Mouse (Mus musculus) kidney, embryonic 14.5 days (tissue): Measurements from ENCODE around the gene Fam111a. TPM values are rescaled to one million over a fixed set of nuclear protein-coding genes. Genes with fewer than 3 reads are reported as not detected.

ENCODE experiments used
- ATAC-seq: fragments of 200-750 bp; cut with Nextera tagmentation; 2 replicates; pipeline ENCODE4 v1.8.0; 2017; ENCODE audit warnings: moderate number of reproducible peaks, mild to moderate bottlenecking, moderate TSS enrichment, moderate library complexity; ENCODE audit not compliant: low FRiP score, low TSS enrichment
- H3K27ac ChIP-seq: fragments of 300-500 bp; sonication (generic); 2 replicates; pipeline ENCODE4 v1.5.1; 2014; ENCODE audit warnings: low read depth, mild to moderate bottlenecking, low read length, moderate library complexity, mixed read lengths
- H3K27me3 ChIP-seq: fragments of 300-500 bp; sonication (generic); 2 replicates; pipeline ENCODE4 v1.6.1; 2014; ENCODE audit warnings: mild to moderate bottlenecking, low read length; ENCODE audit not compliant: control insufficient read depth, insufficient read depth
- H3K36me3 ChIP-seq: fragments of 300-500 bp; sonication (generic); 2 replicates; pipeline ENCODE4 v1.6.1; 2014; ENCODE audit warnings: low read length, mixed read lengths; ENCODE audit not compliant: control insufficient read depth, insufficient read depth
- H3K4me1 ChIP-seq: fragments of 300-500 bp; sonication (generic); 2 replicates; pipeline ENCODE4 v1.6.1; 2014; ENCODE audit warnings: low read length, mixed read lengths; ENCODE audit not compliant: control insufficient read depth, insufficient read depth
- H3K4me2 ChIP-seq: fragments of 300-500 bp; sonication (generic); replicated peaks from 2 replicates; pipeline ENCODE4 v1.6.1; 2014; ENCODE audit warnings: low read depth, mild to moderate bottlenecking, low read length
- H3K4me3 ChIP-seq: fragments of 300-500 bp; sonication (generic); 2 replicates; pipeline ENCODE4 v1.5.1; 2014; ENCODE audit warnings: mild to moderate bottlenecking, low read length
- H3K9ac ChIP-seq: fragments of 300-500 bp; sonication (generic); 2 replicates; pipeline ENCODE4 v1.6.1; 2014; ENCODE audit warnings: low read depth, mild to moderate bottlenecking, low read length, moderate library complexity
- H3K9me3 ChIP-seq: fragments of 300-500 bp; sonication (generic); 2 replicates; pipeline ENCODE4 v1.6.1; 2016; ENCODE audit warnings: low read length; ENCODE audit not compliant: control insufficient read depth
- WGBS: fragments of 180-500 bp; shearing (Covaris S2); extraction: QIAGEN DNeasy Blood & Tissue Kit; methylation state at CpG from one replicate; pipeline ENCODE4 v1.1.7; 2014; 5-methylcytosine and 5-hydroxymethylcytosine counted together
- polyA plus RNA-seq: library from polyadenylated mRNA; unstranded; fragments of >200 nt; fragmentation: Nextera tagmentation; extraction: Ambion mirVana; gene quantifications from 2 replicates; pipeline ENCODE4 v1.2.1, GENCODE M21; 2014

Fam111a gene
- polyA plus RNA-seq, 1 experiment from 2014 or later: 29.3 TPM

DNA sequence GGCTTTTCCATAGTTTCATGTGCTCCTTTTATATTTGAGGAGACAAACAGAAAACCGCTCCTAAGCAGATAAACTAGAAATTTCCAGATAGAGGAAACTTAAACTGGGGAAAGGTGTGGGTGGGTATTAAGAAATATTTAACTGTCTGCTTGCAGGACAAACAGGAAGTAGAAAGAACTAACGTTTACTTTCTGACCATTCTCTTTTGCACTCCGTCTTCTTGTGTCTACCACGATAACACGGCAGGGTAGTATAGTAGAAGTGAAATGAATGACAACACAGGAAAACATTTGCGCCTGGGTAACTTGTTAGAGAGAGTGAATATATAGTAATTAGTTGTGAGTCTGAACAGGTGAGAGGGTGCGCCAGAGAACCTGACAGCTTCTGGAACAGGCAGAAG is 42.8 kb upstream of the Fam111a start:
- Histone ChIP-seq H3K36me3 (no peaks in the 10 kb centered on the region), H3K27ac (no peak overlapping the region), H3K4me3 (no peak overlapping the region), H3K9me3 (no peaks in the 10 kb centered on the region), H3K9ac (no peak overlapping the region), H3K4me1 (peaks cover 9% of the 10 kb centered on the region; the same call in 1 of the 2 replicates), H3K27me3 (no peaks in the 10 kb centered on the region), H3K4me2 (no peak overlapping the region)
- 87% methylated on average over 7 of the region's 7 CpGs for WGBS
- ATAC-seq: no peak

DNA sequence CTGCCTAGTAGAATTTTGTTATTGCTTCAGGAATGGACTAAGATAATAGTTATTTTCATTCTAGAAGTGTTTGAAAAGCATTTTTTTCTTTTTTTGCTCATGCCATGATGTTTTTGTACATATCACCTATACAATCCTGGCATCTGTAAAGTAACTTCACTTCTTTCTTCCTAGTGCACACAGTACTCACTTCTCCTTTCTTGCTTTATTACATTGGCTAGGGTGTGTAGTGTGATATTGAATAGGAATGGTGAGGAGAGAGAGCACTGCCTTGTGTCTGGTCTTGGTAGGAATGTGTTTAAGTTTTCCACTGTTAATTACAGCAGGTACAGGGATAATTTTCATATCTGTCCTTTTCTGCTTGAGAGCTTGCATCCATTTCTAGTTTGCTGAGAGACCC is 30.9 kb upstream of the Fam111a start:
- no peak overlapping the region for H3K4me2 ChIP-seq

DNA sequence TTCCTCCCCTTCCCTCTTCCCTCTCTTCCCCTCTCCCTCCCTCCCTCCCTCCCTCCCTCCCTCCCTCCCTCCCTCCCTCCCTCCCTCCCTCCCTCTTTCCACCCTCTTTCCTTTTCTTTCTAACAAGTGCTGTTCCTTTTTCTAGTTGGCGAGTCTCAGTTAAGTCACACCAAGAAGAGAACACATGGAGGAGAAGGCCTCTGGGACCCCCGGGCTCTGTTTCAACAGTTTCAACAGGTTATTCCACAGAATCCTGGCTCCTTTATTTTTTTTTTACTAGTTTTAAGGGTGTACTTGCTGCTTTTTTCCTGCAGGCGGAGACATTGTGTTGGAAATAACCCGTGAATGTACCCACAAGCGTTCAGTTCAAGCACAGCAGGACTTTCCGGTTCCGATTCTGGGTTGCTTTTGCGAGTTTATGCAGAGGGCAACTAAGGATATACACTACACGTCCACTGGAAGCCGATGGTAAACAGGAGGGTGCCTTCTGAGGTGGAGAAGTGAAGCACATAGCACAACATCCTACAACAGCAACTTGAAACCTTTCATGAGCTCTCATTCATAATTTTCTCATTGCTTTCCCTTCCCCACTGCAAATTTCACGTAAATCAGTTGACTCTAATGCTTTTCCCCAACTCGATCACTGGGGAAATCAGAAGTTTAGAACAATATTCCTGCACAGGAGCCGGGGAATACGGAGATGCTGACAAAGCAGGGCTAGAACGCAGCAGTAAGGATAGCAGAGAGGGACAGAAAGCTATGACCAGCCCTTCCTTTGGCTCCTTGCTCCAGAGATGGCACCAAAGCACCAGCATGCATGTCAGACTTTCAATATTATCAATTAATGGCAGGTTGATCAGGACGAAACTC is 27.6 kb upstream of the Fam111a start:
- Histone ChIP-seq H3K9me3 (no peaks in the 10 kb centered on the region), H3K27ac (no peak overlapping the region), H3K4me2 (peak overlapping the region; percentile 73), H3K4me1 (no peaks in the 10 kb centered on the region), H3K9ac (peak overlapping the region; percentile 63), H3K36me3 (no peaks in the 10 kb centered on the region), H3K4me3 (peak overlapping the region; percentile 48), H3K27me3 (no peaks in the 10 kb centered on the region)
- peak; percentile 90 for ATAC-seq
- WGBS: 1% methylated on average over 16 of the region's 16 CpGs

More for the DNA sequence above, 30.9 kb upstream of the Fam111a start:
- H3K36me3 ChIP-seq: no peaks in the 10 kb centered on the region
- H3K9ac ChIP-seq: no peak overlapping the region
- no peak overlapping the region for H3K4me3 ChIP-seq
- no peaks in the 10 kb centered on the region for H3K9me3 ChIP-seq
- no peak for ATAC-seq
- no peak overlapping the region for H3K27ac ChIP-seq
- no peaks in the 10 kb centered on the region for H3K4me1 ChIP-seq
- no peaks in the 10 kb centered on the region for H3K27me3 ChIP-seq

DNA sequence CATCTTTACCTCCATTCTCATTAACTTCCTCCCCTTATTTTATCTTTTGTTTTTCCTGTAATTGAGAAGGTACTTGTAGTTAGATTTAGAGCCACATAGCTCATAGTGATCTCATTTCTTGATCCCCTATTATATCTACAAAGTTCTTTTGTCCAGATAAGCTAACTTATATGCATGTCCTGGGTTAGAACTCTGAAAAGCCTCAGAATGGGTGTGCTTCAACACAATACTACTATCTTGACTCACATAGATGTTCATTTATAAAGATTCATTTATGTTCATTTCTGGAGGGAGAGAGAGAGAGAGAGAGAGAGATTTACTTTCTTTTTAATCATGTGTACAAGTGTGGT is 27.0 kb upstream of the Fam111a start:
- Histone ChIP-seq H3K4me2 (peak overlapping the region; percentile 73), H3K36me3 (no peaks in the 10 kb centered on the region), H3K27me3 (no peaks in the 10 kb centered on the region), H3K9me3 (no peaks in the 10 kb centered on the region), H3K4me1 (no peaks in the 10 kb centered on the region), H3K9ac (peak overlapping the region; percentile 63; the same call in 1 of the 2 replicates), H3K27ac (no peak overlapping the region), H3K4me3 (peak overlapping the region; percentile 48; the same call in 1 of the 2 replicates)
- ATAC-seq: peak; percentile 29; the same call in 1 of the 2 replicates

DNA sequence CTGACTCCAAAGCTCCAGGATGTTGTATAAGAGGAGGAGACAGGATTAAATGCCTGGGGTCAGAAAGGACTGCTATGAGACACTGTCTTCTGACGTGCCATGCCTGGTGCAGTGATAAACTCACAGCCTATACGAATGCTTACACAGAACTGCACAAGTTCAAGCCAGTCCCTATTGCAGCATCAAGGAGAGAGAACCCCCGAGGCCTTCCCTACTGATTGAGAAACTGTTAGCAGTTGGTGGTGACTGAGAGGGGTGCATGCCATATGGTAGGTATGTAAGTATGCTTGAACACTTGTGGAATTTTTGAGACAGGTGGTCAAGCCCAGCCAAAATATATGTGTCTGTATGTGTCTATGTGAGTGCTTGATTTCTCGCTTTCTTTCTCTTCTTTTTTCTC is 22.2 kb upstream of the Fam111a start:
- Histone ChIP-seq H3K4me2 (no peak overlapping the region), H3K4me3 (no peak overlapping the region), H3K36me3 (no peaks in the 10 kb centered on the region), H3K4me1 (no peaks in the 10 kb centered on the region), H3K27ac (no peak overlapping the region), H3K9ac (no peak overlapping the region), H3K9me3 (no peaks in the 10 kb centered on the region), H3K27me3 (no peaks in the 10 kb centered on the region)
- ATAC-seq: no peak
- whole genome bisulfite sequencing: 54% methylated on average over 4 of the region's 4 CpGs

DNA sequence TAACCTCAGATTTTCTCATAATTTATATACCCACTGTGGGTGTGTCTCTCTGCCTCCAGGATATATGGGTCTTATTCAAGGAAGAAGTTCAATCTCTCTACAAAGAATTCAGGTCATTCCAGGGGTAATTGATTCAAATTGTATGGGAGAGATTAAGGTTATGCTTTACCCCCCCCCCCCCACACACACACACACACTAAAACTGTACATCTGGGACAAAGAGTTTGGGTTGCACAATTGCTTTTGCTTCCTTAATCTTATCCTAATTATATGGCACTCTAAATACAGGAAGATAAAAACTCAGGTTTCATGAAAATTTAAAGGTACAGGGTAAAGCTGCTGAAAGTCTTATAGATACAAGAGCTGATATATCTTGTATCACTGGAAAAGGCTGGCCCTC is 8.4 kb upstream of the Fam111a start:
- H3K27me3 ChIP-seq: no peaks in the 10 kb centered on the region
- no peak overlapping the region for H3K9ac ChIP-seq
- no peaks in the 10 kb centered on the region for H3K36me3 ChIP-seq
- no peaks in the 10 kb centered on the region for H3K4me1 ChIP-seq
- no peak for ATAC-seq
- no peak overlapping the region for H3K27ac ChIP-seq
- H3K4me3 ChIP-seq: no peak overlapping the region
- H3K9me3 ChIP-seq: no peaks in the 10 kb centered on the region
- no peak overlapping the region for H3K4me2 ChIP-seq

DNA sequence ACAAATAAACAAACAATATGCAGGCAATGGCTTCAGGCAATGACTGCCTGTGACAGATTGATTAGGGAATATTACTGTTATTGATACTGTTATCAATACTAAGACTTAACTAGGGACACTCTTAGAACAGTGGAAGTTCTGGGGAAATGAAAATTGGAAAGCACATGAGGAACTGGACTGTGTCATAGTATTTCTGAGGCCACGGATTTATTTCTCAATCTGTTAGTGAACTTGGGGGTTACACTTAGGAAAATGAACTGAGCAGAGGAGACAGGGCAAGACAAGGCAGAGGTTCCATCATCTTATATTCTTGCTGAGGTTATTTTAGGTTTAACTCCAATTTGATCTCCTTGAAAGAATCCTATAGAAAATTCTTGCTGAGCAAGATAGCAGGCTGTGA is 5.6 kb upstream of the Fam111a start:
- no peak for ATAC-seq
- H3K9me3 ChIP-seq: no peaks in the 10 kb centered on the region
- H3K4me2 ChIP-seq: no peak overlapping the region
- no peak overlapping the region for H3K27ac ChIP-seq
- no peaks in the 10 kb centered on the region for H3K27me3 ChIP-seq
- H3K9ac ChIP-seq: no peak overlapping the region
- H3K4me3 ChIP-seq: no peak overlapping the region
- no peaks in the 10 kb centered on the region for H3K36me3 ChIP-seq
- WGBS: 79% methylated on average over 1 of the region's 1 CpGs
- no peaks in the 10 kb centered on the region for H3K4me1 ChIP-seq

DNA sequence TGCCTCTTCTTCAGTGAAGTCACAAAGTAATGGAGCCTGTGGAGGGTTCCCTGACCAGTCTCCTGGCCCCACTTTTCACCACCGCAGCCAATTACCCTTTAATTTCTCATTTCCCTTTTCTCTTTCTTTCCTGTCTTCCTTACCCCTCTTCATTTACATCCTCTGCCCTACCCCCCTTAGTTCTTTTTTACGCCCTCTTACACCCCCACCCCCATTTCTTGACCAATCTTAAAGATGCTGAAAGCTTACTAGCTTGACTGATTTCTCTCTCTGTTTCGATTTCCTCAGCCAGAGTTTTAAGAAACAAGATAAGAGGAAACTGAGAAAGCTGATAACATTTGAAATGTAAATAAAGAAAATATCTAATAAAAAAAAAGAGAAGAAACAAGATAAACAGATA is 4.8 kb upstream of the Fam111a start:
- H3K27ac ChIP-seq: no peak overlapping the region
- no peaks in the 10 kb centered on the region for H3K36me3 ChIP-seq
- no peak overlapping the region for H3K9ac ChIP-seq
- no peaks in the 10 kb centered on the region for H3K4me1 ChIP-seq
- no peak overlapping the region for H3K4me2 ChIP-seq
- H3K9me3 ChIP-seq: no peaks in the 10 kb centered on the region
- no peaks in the 10 kb centered on the region for H3K27me3 ChIP-seq
- whole genome bisulfite sequencing: 59% methylated on average over 3 of the region's 3 CpGs
- no peak overlapping the region for H3K4me3 ChIP-seq
- no peak for ATAC-seq

DNA sequence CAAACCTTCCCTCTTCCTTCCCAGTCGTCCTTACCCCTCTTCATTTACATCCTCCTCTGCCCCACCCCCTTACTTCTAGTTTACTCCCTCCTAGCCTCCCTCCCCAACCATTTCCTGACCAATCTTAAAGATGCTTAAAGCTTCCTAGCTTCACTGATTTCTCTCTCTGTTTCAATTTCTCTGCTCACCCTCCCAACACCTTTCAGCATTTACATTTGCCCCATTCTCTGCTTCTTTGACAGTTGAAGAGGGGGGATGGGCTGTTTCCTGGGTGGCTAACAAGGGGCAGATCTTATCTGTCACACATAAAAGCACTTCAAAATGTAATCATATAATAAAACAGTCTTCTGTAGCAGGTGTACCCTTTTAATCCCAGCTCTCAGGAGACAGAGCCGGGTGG is 3.9 kb upstream of the Fam111a start:
- no peak for ATAC-seq
- Histone ChIP-seq H3K36me3 (no peaks in the 10 kb centered on the region), H3K27me3 (no peaks in the 10 kb centered on the region), H3K4me3 (no peak overlapping the region), H3K9ac (no peak overlapping the region), H3K9me3 (no peaks in the 10 kb centered on the region), H3K4me1 (no peaks in the 10 kb centered on the region), H3K4me2 (no peak overlapping the region), H3K27ac (no peak overlapping the region)
- 27% methylated on average over 2 of the region's 2 CpGs for WGBS
